Mouse (Mus musculus): ENCODE measurements around the gene Ctbp1. TPM values are rescaled to one million over a fixed set of nuclear protein-coding genes. Genes with fewer than 3 reads are reported as not detected.
A peak's percentile ranks its signal among the peaks of the same experiment; 100 is the strongest.

The Ctbp1 gene
- polyA plus RNA-seq, 1 experiment: 35.7 TPM

GRCm38 (mm10) chr5:33208533-33209245, 66.1 kb downstream of the Ctbp1 start:
- Histone ChIP-seq H3K27me3 (ENCODE audit: control insufficient read depth, insufficient read depth, low read length) (no peaks in the 10 kb centered on the region), H3K27ac (ENCODE audit: control insufficient read depth, insufficient read depth, low read depth, low read length) (no peak overlapping the region), H3K36me3 (ENCODE audit: control insufficient read depth, insufficient read depth, low read length) (no peaks in the 10 kb centered on the region), H3K4me3 (ENCODE audit: control insufficient read depth, low read depth, low read length) (no peak overlapping the region), H3K4me1 (ENCODE audit: control insufficient read depth, insufficient read depth, low read length) (no peaks in the 10 kb centered on the region; the same call in 1 of the 2 replicates)
- TF ChIP-seq POLR2A (IDR thresholded peaks at IDR 0.05; ENCODE audit: control insufficient read depth, low read depth, low read length) (no peak), CTCF (IDR thresholded peaks at IDR 0.05; ENCODE audit: control insufficient read depth, insufficient read depth, insufficient replicate concordance, low read depth, low read length) (no peak)

- Histone ChIP-seq H3K27me3 (ENCODE audit: control insufficient read depth, insufficient read depth, low read length) (no peaks in the 10 kb centered on the region), H3K27ac (ENCODE audit: control insufficient read depth, insufficient read depth, low read depth, low read length) (no peak overlapping the region), H3K36me3 (ENCODE audit: control insufficient read depth, insufficient read depth, low read length) (no peaks in the 10 kb centered on the region), H3K4me3 (ENCODE audit: control insufficient read depth, low read depth, low read length) (no peak overlapping the region), H3K4me1 (ENCODE audit: control insufficient read depth, insufficient read depth, low read length) (no peaks in the 10 kb centered on the region; the same call in 1 of the 2 replicates)
- no peak for TF ChIP-seq CTCF (IDR thresholded peaks at IDR 0.05; ENCODE audit: control insufficient read depth, insufficient read depth, insufficient replicate concordance, low read depth, low read length)
- TF ChIP-seq POLR2A (IDR thresholded peaks at IDR 0.05; ENCODE audit: control insufficient read depth, low read depth, low read length): no peak
These were observed 67.7 kb downstream of the Ctbp1 start for GRCm38 (mm10) chr5:33207136-33207535.

DNA sequence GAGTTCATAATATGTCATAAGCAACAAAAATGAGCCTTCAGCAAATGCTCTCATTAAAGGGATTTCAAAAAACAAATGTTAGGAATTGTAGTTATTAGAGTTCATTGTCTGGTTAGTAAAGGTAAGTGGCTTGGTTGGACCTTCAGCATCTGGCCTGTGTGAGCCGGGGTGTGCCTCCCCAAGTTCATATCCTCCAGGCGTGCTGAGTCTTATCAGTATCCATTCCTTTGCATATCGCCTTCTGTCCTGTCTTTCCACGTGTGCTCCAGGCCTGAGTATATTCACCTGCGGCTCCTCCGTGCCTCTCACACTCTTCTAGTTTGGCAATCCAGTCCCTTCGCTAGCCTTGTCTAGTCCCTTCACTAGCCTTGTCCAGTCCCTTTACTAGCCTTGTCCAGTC, 68.5 kb downstream of the Ctbp1 start:
- Histone ChIP-seq H3K4me1 (ENCODE audit: control insufficient read depth, insufficient read depth, low read length) (no peaks in the 10 kb centered on the region; the same call in 1 of the 2 replicates), H3K27me3 (ENCODE audit: control insufficient read depth, insufficient read depth, low read length) (no peaks in the 10 kb centered on the region), H3K27ac (ENCODE audit: control insufficient read depth, insufficient read depth, low read depth, low read length) (no peak overlapping the region), H3K4me3 (ENCODE audit: control insufficient read depth, low read depth, low read length) (no peak overlapping the region), H3K36me3 (ENCODE audit: control insufficient read depth, insufficient read depth, low read length) (no peaks in the 10 kb centered on the region)
- no peak for TF ChIP-seq POLR2A (IDR thresholded peaks at IDR 0.05; ENCODE audit: control insufficient read depth, low read depth, low read length)
- TF ChIP-seq CTCF (IDR thresholded peaks at IDR 0.05; ENCODE audit: control insufficient read depth, insufficient read depth, insufficient replicate concordance, low read depth, low read length): no peak

DNA sequence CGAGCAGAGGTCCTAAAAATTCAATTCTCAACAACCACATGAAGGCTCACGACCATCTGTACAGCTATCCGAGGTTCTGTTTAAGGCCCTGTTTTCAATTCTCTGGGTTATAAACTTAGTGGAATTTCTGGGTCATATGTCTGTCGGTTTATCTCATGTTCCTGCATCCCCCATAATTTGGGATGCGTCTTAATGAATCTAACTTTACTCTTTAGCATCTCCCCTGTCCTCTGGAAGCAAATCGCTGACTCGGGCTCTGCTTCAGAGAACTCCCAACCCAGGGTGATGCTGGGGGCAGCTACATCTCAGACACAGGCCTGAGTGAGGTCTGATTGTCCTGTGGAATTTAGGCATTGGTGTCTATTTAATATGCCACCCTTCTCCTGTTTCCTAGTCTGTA, 70.5 kb downstream of the Ctbp1 start:
- no peaks in the 10 kb centered on the region for H3K27me3 ChIP-seq (ENCODE audit: control insufficient read depth, insufficient read depth, low read length)
- H3K4me3 ChIP-seq (ENCODE audit: control insufficient read depth, low read depth, low read length): no peak overlapping the region
- TF ChIP-seq POLR2A (IDR thresholded peaks at IDR 0.05; ENCODE audit: control insufficient read depth, low read depth, low read length) (no peak), CTCF (IDR thresholded peaks at IDR 0.05; ENCODE audit: control insufficient read depth, insufficient read depth, insufficient replicate concordance, low read depth, low read length) (no peak)
- no peaks in the 10 kb centered on the region for H3K4me1 ChIP-seq (ENCODE audit: control insufficient read depth, insufficient read depth, low read length)
- H3K27ac ChIP-seq (ENCODE audit: control insufficient read depth, insufficient read depth, low read depth, low read length): no peak overlapping the region
- H3K36me3 ChIP-seq (ENCODE audit: control insufficient read depth, insufficient read depth, low read length): no peaks in the 10 kb centered on the region

- TF ChIP-seq POLR2A (IDR thresholded peaks at IDR 0.05; ENCODE audit: control insufficient read depth, low read depth, low read length): no peak
- TF ChIP-seq CTCF (IDR thresholded peaks at IDR 0.05; ENCODE audit: control insufficient read depth, insufficient read depth, insufficient replicate concordance, low read depth, low read length): peak; percentile 94; the same call in 1 of the 2 replicates
- no peaks in the 10 kb centered on the region for H3K4me1 ChIP-seq (ENCODE audit: control insufficient read depth, insufficient read depth, low read length)
- H3K27ac ChIP-seq (ENCODE audit: control insufficient read depth, insufficient read depth, low read depth, low read length): no peak overlapping the region
- no peak overlapping the region for H3K4me3 ChIP-seq (ENCODE audit: control insufficient read depth, low read depth, low read length)
- no peaks in the 10 kb centered on the region for H3K36me3 ChIP-seq (ENCODE audit: control insufficient read depth, insufficient read depth, low read length)
- H3K27me3 ChIP-seq (ENCODE audit: control insufficient read depth, insufficient read depth, low read length): no peaks in the 10 kb centered on the region
These were observed 71.0 kb downstream of the Ctbp1 start for GRCm38 (mm10) chr5:33203691-33204242.

GRCm38 (mm10) chr5:33203171-33203565, 71.6 kb downstream of the Ctbp1 start:
- no peak for TF ChIP-seq POLR2A (IDR thresholded peaks at IDR 0.05; ENCODE audit: control insufficient read depth, low read depth, low read length)
- no peaks in the 10 kb centered on the region for H3K4me1 ChIP-seq (ENCODE audit: control insufficient read depth, insufficient read depth, low read length)

GRCm38 (mm10) chr5:33202516-33203170, 72.2 kb downstream of the Ctbp1 start:
- TF ChIP-seq CTCF (IDR thresholded peaks at IDR 0.05; ENCODE audit: control insufficient read depth, insufficient read depth, insufficient replicate concordance, low read depth, low read length): no peak
- no peak for TF ChIP-seq POLR2A (IDR thresholded peaks at IDR 0.05; ENCODE audit: control insufficient read depth, low read depth, low read length)
- Histone ChIP-seq H3K36me3 (ENCODE audit: control insufficient read depth, insufficient read depth, low read length) (no peaks in the 10 kb centered on the region), H3K4me1 (ENCODE audit: control insufficient read depth, insufficient read depth, low read length) (no peaks in the 10 kb centered on the region), H3K4me3 (ENCODE audit: control insufficient read depth, low read depth, low read length) (no peak overlapping the region), H3K27ac (ENCODE audit: control insufficient read depth, insufficient read depth, low read depth, low read length) (no peak overlapping the region), H3K27me3 (ENCODE audit: control insufficient read depth, insufficient read depth, low read length) (no peaks in the 10 kb centered on the region)

More at GRCm38 (mm10) chr5:33203171-33203565, 71.6 kb downstream of the Ctbp1 start:
- Histone ChIP-seq H3K27ac (ENCODE audit: control insufficient read depth, insufficient read depth, low read depth, low read length) (no peak overlapping the region), H3K27me3 (ENCODE audit: control insufficient read depth, insufficient read depth, low read length) (no peaks in the 10 kb centered on the region), H3K36me3 (ENCODE audit: control insufficient read depth, insufficient read depth, low read length) (no peaks in the 10 kb centered on the region), H3K4me3 (ENCODE audit: control insufficient read depth, low read depth, low read length) (no peak overlapping the region)
